Mouse (Mus musculus) limb, embryonic 13.5 days (tissue): Measurements from ENCODE around the gene Fam234b. TPM values are rescaled to one million over a fixed set of nuclear protein-coding genes. Genes with fewer than 3 reads are reported as not detected.

Experiments used
- ATAC-seq: fragments of 200-750 bp; cut with Nextera tagmentation; 2 replicates; pipeline ENCODE4 v1.8.0; 2017; ENCODE audit warnings: low read depth, moderate number of reproducible peaks, moderate TSS enrichment; ENCODE audit not compliant: low FRiP score
- H3K27ac ChIP-seq: fragments of 300-500 bp; sonication (generic); 2 replicates; pipeline ENCODE4 v1.5.1; 2015; ENCODE audit warnings: inconsistent platforms, mild to moderate bottlenecking, moderate library complexity
- H3K27me3 ChIP-seq: fragments of 300-500 bp; sonication (generic); 2 replicates; pipeline ENCODE4 v1.6.1; 2015; ENCODE audit warnings: mild to moderate bottlenecking, inconsistent platforms
- H3K36me3 ChIP-seq: fragments of 300-500 bp; sonication (generic); 2 replicates; pipeline ENCODE4 v1.6.1; 2015; ENCODE audit warnings: inconsistent platforms, mild to moderate bottlenecking, moderate library complexity
- H3K4me1 ChIP-seq: fragments of 300-500 bp; sonication (generic); 2 replicates; pipeline ENCODE4 v1.6.1; 2015; ENCODE audit warnings: inconsistent platforms
- H3K4me2 ChIP-seq: fragments of 300-500 bp; sonication (generic); replicated peaks from 2 replicates; pipeline ENCODE4 v1.6.1; 2015; ENCODE audit warnings: inconsistent platforms, mild to moderate bottlenecking, moderate library complexity
- H3K4me3 ChIP-seq: fragments of 300-500 bp; sonication (generic); 2 replicates; pipeline ENCODE4 v1.5.1; 2015; ENCODE audit warnings: moderate library complexity, mild to moderate bottlenecking, inconsistent platforms
- H3K9ac ChIP-seq: fragments of 300-500 bp; sonication (generic); 2 replicates; pipeline ENCODE4 v1.6.1; 2015; ENCODE audit warnings: mild to moderate bottlenecking, inconsistent platforms
- H3K9me3 ChIP-seq: fragments of 300-500 bp; sonication (generic); 2 replicates; pipeline ENCODE4 v1.6.1; 2016; ENCODE audit warnings: inconsistent platforms
- WGBS: fragments of 180-500 bp; shearing (Covaris S2); methylation state at CpG from one replicate; pipeline ENCODE4 v1.1.7; 2015; 5-methylcytosine and 5-hydroxymethylcytosine counted together
- polyA plus RNA-seq: library from polyadenylated mRNA; unstranded; fragments of >200 nt; fragmentation: Nextera tagmentation; extraction: Ambion mirVana; gene quantifications from 2 replicates; pipeline ENCODE4 v1.2.1, GENCODE M21; 2015

Gene Fam234b
- polyA plus RNA-seq, 1 experiment from 2014 or later, result 30.3 TPM

- no peak overlapping the region for H3K27ac ChIP-seq
- no peak overlapping the region for H3K4me2 ChIP-seq
- no peak for ATAC-seq
- WGBS, result 49% methylated on average over 6 of the region's 6 CpGs
- H3K27me3 ChIP-seq, result no peaks in the 10 kb centered on the region
- no peaks in the 10 kb centered on the region for H3K9me3 ChIP-seq
- no peak overlapping the region for H3K4me3 ChIP-seq
- peaks cover 25% of the 10 kb centered on the region for H3K4me1 ChIP-seq
- no peak overlapping the region for H3K9ac ChIP-seq
- H3K36me3 ChIP-seq, result no peaks in the 10 kb centered on the region
Observed at GRCm38 (mm10) chr6:135276474-135277295, 78.9 kb downstream of the Fam234b start.

- H3K27ac ChIP-seq, result no peak overlapping the region
- H3K27me3 ChIP-seq, result no peaks in the 10 kb centered on the region
Observed at GRCm38 (mm10) chr6:135278302-135278701, 80.5 kb downstream of the Fam234b start.

GRCm38 (mm10) chr6:135279286-135279685, 81.5 kb downstream of the Fam234b start:
- H3K9me3 ChIP-seq, result no peaks in the 10 kb centered on the region
- no peak for ATAC-seq
- no peaks in the 10 kb centered on the region for H3K27me3 ChIP-seq
- no peak overlapping the region for H3K27ac ChIP-seq
- H3K9ac ChIP-seq, result no peak overlapping the region
- peaks cover 13% of the 10 kb centered on the region for H3K4me1 ChIP-seq
- H3K36me3 ChIP-seq, result no peaks in the 10 kb centered on the region
- no peak overlapping the region for H3K4me3 ChIP-seq
- WGBS, result 46% methylated on average over 5 of the region's 5 CpGs
- no peak overlapping the region for H3K4me2 ChIP-seq

More at GRCm38 (mm10) chr6:135278302-135278701, 80.5 kb downstream of the Fam234b start:
- 86% methylated on average over 6 of the region's 6 CpGs for WGBS
- Histone ChIP-seq H3K4me2 (no peak overlapping the region), H3K9ac (no peak overlapping the region), H3K4me3 (no peak overlapping the region), H3K36me3 (no peaks in the 10 kb centered on the region), H3K9me3 (no peaks in the 10 kb centered on the region), H3K4me1 (peaks cover 15% of the 10 kb centered on the region)
- ATAC-seq, result no peak

GRCm38 (mm10) chr6:135279856-135280255, 82.1 kb downstream of the Fam234b start:
- H3K9ac ChIP-seq, result no peak overlapping the region
- no peak overlapping the region for H3K4me3 ChIP-seq
- no peaks in the 10 kb centered on the region for H3K9me3 ChIP-seq
- 0 out of 2 replicates have a peak overlapping the region, but pooled peaks have one; percentile 7 for H3K4me2 ChIP-seq
- H3K36me3 ChIP-seq, result no peaks in the 10 kb centered on the region
- 6% methylated on average over 10 of the region's 10 CpGs for WGBS
- H3K27me3 ChIP-seq, result no peaks in the 10 kb centered on the region
- no peak overlapping the region for H3K27ac ChIP-seq
- H3K4me1 ChIP-seq, result peaks cover 13% of the 10 kb centered on the region
- ATAC-seq, result 0 out of 2 replicates have a peak, but pooled peaks have one; percentile 24

- no peak; the same call in 1 of the 2 replicates for ATAC-seq
- no peaks in the 10 kb centered on the region for H3K27me3 ChIP-seq
- H3K36me3 ChIP-seq, result no peaks in the 10 kb centered on the region
- no peak overlapping the region for H3K27ac ChIP-seq
- H3K9ac ChIP-seq, result no peak overlapping the region
- H3K4me2 ChIP-seq, result no peak overlapping the region
- H3K4me1 ChIP-seq, result peaks cover 22% of the 10 kb centered on the region
- 47% methylated on average over 4 of the region's 4 CpGs for WGBS
- no peaks in the 10 kb centered on the region for H3K9me3 ChIP-seq
- H3K4me3 ChIP-seq, result no peak overlapping the region
Observed at GRCm38 (mm10) chr6:135292391-135292790, 94.6 kb downstream of the Fam234b start.

GRCm38 (mm10) chr6:135294150-135294549, 96.4 kb downstream of the Fam234b start:
- Histone ChIP-seq H3K4me1 (peaks cover 22% of the 10 kb centered on the region), H3K4me2 (no peak overlapping the region), H3K27me3 (no peaks in the 10 kb centered on the region), H3K4me3 (no peak overlapping the region), H3K9me3 (no peaks in the 10 kb centered on the region), H3K9ac (no peak overlapping the region), H3K27ac (no peak overlapping the region), H3K36me3 (no peaks in the 10 kb centered on the region)
- 75% methylated on average over 6 of the region's 6 CpGs for WGBS
- no peak for ATAC-seq

Other genes starting within 250 kb of the Fam234b start
- 4.4 and 5.0 TPM in 2 replicates for gene Apold1, start 216.3 kb upstream of the Fam234b start, polyA plus RNA-seq
- gene Ddx47, start 186.4 kb upstream of the Fam234b start, polyA plus RNA-seq, result 120 and 123 TPM in 2 replicates
- 2.1 and 2.5 TPM in 2 replicates for gene Gprc5a, start 132.3 kb upstream of the Fam234b start, polyA plus RNA-seq
- gene Gprc5d, start 79.7 kb upstream of the Fam234b start, polyA plus RNA-seq, result not detected in 2 replicates
- gene Hebp1, start within 50 bp of the Fam234b start, polyA plus RNA-seq, result 9.4 and 10.2 TPM in 2 replicates
- 0.86 and 1.0 TPM in 2 replicates for gene Gsg1, start 56.4 kb downstream of the Fam234b start, polyA plus RNA-seq
- gene Pbp2, start 112.4 kb downstream of the Fam234b start, polyA plus RNA-seq, result 0.25 TPM in 1 of 2 replicates, not detected in the other
- gene Emp1, start 164.6 kb downstream of the Fam234b start, polyA plus RNA-seq, result 123 and 127 TPM in 2 replicates